Mouse (Mus musculus) hindbrain, postnatal 0 days (tissue): ENCODE data around the gene Ptpre. TPM values are rescaled to one million over a fixed set of nuclear protein-coding genes. Genes with fewer than 3 reads are reported as not detected.
"Not testable (repeated sequence)": the region's sequence is repeated elsewhere in the genome, so short reads cannot be mapped to it uniquely, and the experiment has no call there.

ENCODE experiments used
- ATAC-seq: fragments of 200-750 bp; cut with Nextera tagmentation; 2 replicates; pipeline ENCODE4 v1.8.0; 2017; ENCODE audit warnings: mild to moderate bottlenecking, moderate TSS enrichment, moderate library complexity
- DNase-seq: peaks from one replicate; pipeline ENCODE4 v3.0.0-alpha.2; 2015; ENCODE audit warnings: low spot score
- H3K27ac ChIP-seq: fragments of 300-500 bp; sonication (generic); 2 replicates; pipeline ENCODE4 v1.5.1; 2014; ENCODE audit warnings: mild to moderate bottlenecking
- H3K27me3 ChIP-seq: fragments of 300-500 bp; sonication (generic); 2 replicates; pipeline ENCODE4 v1.6.1; 2014; ENCODE audit warnings: low read length, mixed read lengths; ENCODE audit not compliant: insufficient read depth
- H3K36me3 ChIP-seq: fragments of 300-500 bp; sonication (generic); 2 replicates; pipeline ENCODE4 v1.6.1; 2014; ENCODE audit warnings: low read length, mixed read lengths; ENCODE audit not compliant: insufficient read depth
- H3K4me1 ChIP-seq: fragments of 300-500 bp; sonication (generic); 2 replicates; pipeline ENCODE4 v1.6.1; 2014; ENCODE audit warnings: antibody characterized with exemption, low read length, mixed read lengths; ENCODE audit not compliant: insufficient read depth
- H3K4me2 ChIP-seq: fragments of 300-500 bp; sonication (generic); 2 replicates; pipeline ENCODE4 v1.6.1; 2014; ENCODE audit warnings: low read depth, mild to moderate bottlenecking, low read length, moderate library complexity, mixed read lengths
- H3K4me3 ChIP-seq: fragments of 300-500 bp; sonication (generic); 2 replicates; pipeline ENCODE4 v1.5.1; 2014; ENCODE audit warnings: low read length
- H3K9ac ChIP-seq: fragments of 300-500 bp; sonication (generic); replicated peaks from 2 replicates; pipeline ENCODE4 v1.6.1; 2014; ENCODE audit warnings: mild to moderate bottlenecking, low read length, moderate library complexity, mixed read lengths
- H3K9me3 ChIP-seq: fragments of 300-500 bp; sonication (generic); 2 replicates; pipeline ENCODE4 v1.6.1; 2016; ENCODE audit warnings: low read length, mixed read lengths
- CTCF ChIP-seq: IDR thresholded peaks from 2 replicates; pipeline ENCODE4 v1.5.1; 2016; ENCODE audit warnings: antibody characterized with exemption, control low read depth, low read depth
- WGBS: fragments of 180-500 bp; shearing (Covaris S2); extraction: QIAGEN DNeasy Blood & Tissue Kit; methylation state at CpG from one replicate; pipeline ENCODE4 v1.1.7; 2014; 5-methylcytosine and 5-hydroxymethylcytosine counted together
- polyA plus RNA-seq: library from polyadenylated mRNA; unstranded; fragments of >200 nt; fragmentation: Nextera tagmentation; extraction: Ambion mirVana; gene quantifications from 2 replicates; pipeline ENCODE4 v1.2.1, GENCODE M21; 2015
- total RNA-seq: library from RNA; depleted of rRNA; stranded (reverse); fragments of >200 nt; gene quantifications from 2 replicates; pipeline ENCODE4 v1.2.3, GENCODE M21; 2014

The Ptpre gene
- total and polyA plus RNA-seq, 2 experiments from 2014 or later: 8.2 to 12.4 TPM

GRCm38 (mm10) chr7:135499403-135499802 lies 37.9 kb upstream of the Ptpre start:
- WGBS: 53% methylated on average over 2 of the region's 2 CpGs
- Histone ChIP-seq H3K4me3 (no peak overlapping the region), H3K9me3 (no peaks in the 10 kb centered on the region), H3K27ac (no peak overlapping the region), H3K4me1 (no peaks in the 10 kb centered on the region), H3K27me3 (no peaks in the 10 kb centered on the region), H3K4me2 (no peak overlapping the region), H3K36me3 (no peaks in the 10 kb centered on the region), H3K9ac (no peak overlapping the region)
- DNase-seq (peak; percentile 36), ATAC-seq (no peak)
- peak; percentile 59 for TF ChIP-seq CTCF

GRCm38 (mm10) chr7:135506506-135506905 lies 30.8 kb upstream of the Ptpre start:
- 93% methylated on average over 5 of the region's 5 CpGs for WGBS
- not testable (repeated sequence) for H3K36me3 ChIP-seq, H3K4me3 ChIP-seq, H3K27me3 ChIP-seq, H3K27ac ChIP-seq, ATAC-seq, H3K9ac ChIP-seq, H3K4me1 ChIP-seq, H3K9me3 ChIP-seq, DNase-seq, H3K4me2 ChIP-seq

DNA sequence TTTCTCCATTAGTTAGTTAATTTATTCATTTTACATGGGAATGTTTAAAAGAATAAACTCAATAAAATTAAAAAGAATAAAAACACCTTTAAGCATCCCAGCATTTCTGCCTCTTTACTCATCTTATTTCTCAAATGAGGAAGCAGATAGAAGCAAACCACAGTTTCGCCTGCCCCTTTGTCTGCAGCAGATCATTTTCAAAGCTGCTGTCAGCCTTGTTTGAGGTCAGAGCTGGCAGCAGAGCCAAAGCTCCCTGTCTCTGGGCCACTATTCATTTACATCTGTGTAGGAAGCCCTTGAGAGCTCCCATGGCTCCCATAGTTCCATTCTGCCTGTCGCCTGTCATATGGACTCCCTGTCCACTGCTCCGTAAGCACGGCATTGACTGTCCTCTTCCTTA lies 28.7 kb upstream of the Ptpre start:
- TF ChIP-seq CTCF: no peak
- ATAC-seq: no peak
- Histone ChIP-seq H3K4me1 (no peaks in the 10 kb centered on the region), H3K4me3 (no peak overlapping the region), H3K36me3 (no peaks in the 10 kb centered on the region), H3K9ac (no peak overlapping the region), H3K27me3 (no peaks in the 10 kb centered on the region), H3K27ac (no peak overlapping the region), H3K4me2 (no peak overlapping the region), H3K9me3 (no peaks in the 10 kb centered on the region)
- no peak for DNase-seq
- WGBS: 69% methylated on average over 4 of the region's 4 CpGs

GRCm38 (mm10) chr7:135509272-135509671 lies 28.0 kb upstream of the Ptpre start:
- WGBS: 92% methylated on average over 3 of the region's 3 CpGs
- Histone ChIP-seq H3K9me3 (no peaks in the 10 kb centered on the region), H3K9ac (no peak overlapping the region), H3K4me1 (no peaks in the 10 kb centered on the region), H3K27me3 (no peaks in the 10 kb centered on the region), H3K27ac (no peak overlapping the region), H3K4me3 (no peak overlapping the region), H3K36me3 (no peaks in the 10 kb centered on the region), H3K4me2 (no peak overlapping the region)
- no peak for ATAC-seq
- TF ChIP-seq CTCF: no peak
- DNase-seq: no peak

DNA sequence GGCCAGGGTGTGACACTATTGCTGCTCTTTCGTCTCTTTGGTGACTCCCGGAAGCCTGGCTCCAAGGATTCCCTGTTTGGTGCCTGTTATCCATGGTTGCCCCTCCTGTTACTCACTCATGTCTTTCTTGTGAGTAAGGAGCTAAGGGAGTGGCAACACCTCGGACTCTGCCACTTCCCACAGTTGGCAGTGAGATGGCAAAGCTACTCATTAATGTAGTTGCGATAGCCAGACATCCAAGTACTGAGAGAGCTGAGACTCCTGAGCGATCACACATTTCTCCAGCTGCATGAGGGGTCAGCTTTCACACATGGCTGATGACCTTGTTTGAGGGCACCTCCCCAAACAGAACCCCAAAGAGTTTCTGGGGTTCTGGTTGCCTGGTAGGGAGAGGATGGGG lies 26.9 kb upstream of the Ptpre start:
- Histone ChIP-seq H3K4me1 (no peaks in the 10 kb centered on the region), H3K27me3 (no peaks in the 10 kb centered on the region), H3K9me3 (no peaks in the 10 kb centered on the region), H3K27ac (no peak overlapping the region), H3K36me3 (no peaks in the 10 kb centered on the region), H3K4me2 (no peak overlapping the region), H3K9ac (no peak overlapping the region), H3K4me3 (no peak overlapping the region)
- 93% methylated on average over 5 of the region's 5 CpGs for WGBS
- DNase-seq: no peak
- TF ChIP-seq CTCF: no peak
- no peak for ATAC-seq

DNA sequence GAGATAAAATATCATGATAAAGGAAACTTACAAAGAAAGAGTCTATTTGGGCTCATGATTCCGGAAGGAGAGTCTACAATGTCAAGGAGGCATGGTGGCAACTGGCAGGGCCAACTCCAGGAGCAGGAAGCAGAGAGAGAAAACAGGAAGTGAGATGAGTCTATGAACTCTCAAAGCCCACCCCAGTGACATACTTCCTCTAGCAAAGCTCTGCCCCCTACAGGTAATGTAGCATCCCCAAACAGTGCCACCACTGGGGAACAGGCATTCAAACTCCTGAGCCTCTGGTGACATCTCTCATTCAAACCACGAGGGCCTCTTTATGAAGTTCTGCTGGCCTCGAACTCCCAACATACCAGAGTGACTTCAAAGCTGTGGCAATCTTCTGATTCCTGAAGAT lies 25.6 kb upstream of the Ptpre start:
- H3K4me2 ChIP-seq: no peak overlapping the region
- no peak overlapping the region for H3K4me3 ChIP-seq
- no peak for ATAC-seq
- H3K4me1 ChIP-seq: no peaks in the 10 kb centered on the region
- H3K9me3 ChIP-seq: no peaks in the 10 kb centered on the region
- H3K9ac ChIP-seq: no peak overlapping the region
- WGBS: 92% methylated on average over 3 of the region's 3 CpGs
- H3K27me3 ChIP-seq: no peaks in the 10 kb centered on the region
- H3K27ac ChIP-seq: no peak overlapping the region
- no peak for TF ChIP-seq CTCF
- DNase-seq: no peak
- H3K36me3 ChIP-seq: no peaks in the 10 kb centered on the region

DNA sequence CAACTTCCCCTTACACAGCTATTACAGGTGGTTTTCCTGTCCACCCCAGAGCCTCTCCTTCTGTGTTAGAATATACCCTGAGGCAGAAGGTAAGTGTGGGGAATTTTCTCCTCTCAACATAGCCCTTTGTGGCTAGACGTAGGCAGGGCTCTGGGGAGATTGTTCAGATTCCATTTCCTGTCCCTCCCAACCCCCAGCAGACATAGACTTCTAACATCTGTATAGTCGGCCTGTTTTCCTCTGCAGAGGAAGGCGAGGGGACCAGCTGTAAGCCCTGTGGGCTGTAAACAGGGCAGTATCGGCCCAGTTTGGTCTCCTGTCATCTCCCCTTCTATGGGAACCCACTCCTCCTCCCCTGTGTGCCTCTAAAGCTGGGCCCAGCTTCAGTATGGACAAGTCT lies 20.1 kb upstream of the Ptpre start:
- no peak overlapping the region for H3K4me3 ChIP-seq
- H3K27ac ChIP-seq: no peak overlapping the region
- no peak overlapping the region for H3K9ac ChIP-seq
- WGBS: 71% methylated on average over 4 of the region's 4 CpGs
- H3K9me3 ChIP-seq: no peaks in the 10 kb centered on the region
- ATAC-seq (no peak), DNase-seq (no peak)
- no peak for TF ChIP-seq CTCF
- H3K36me3 ChIP-seq: no peaks in the 10 kb centered on the region
- no peaks in the 10 kb centered on the region for H3K27me3 ChIP-seq
- no peaks in the 10 kb centered on the region for H3K4me1 ChIP-seq
- H3K4me2 ChIP-seq: no peak overlapping the region
